Mouse (Mus musculus) kidney, adult 2 months (tissue): ENCODE results near the gene Zfp335.

Experiments
- CTCF ChIP-seq: fragments of 200-500 bp; conservative IDR thresholded peaks from 2 replicates; pipeline ENCODE4 v1.5.1; 2011; ENCODE audit warnings: low read depth, mild to moderate bottlenecking, control low read depth, low read length, moderate library complexity, mixed read lengths; ENCODE audit not compliant: insufficient read depth, insufficient read length
- POLR2A ChIP-seq: fragments of 200-500 bp; IDR thresholded peaks from one replicate; pipeline ENCODE4 v1.6.1; 2011; ENCODE audit warnings: low read depth, low read length, control low read depth

DNA sequence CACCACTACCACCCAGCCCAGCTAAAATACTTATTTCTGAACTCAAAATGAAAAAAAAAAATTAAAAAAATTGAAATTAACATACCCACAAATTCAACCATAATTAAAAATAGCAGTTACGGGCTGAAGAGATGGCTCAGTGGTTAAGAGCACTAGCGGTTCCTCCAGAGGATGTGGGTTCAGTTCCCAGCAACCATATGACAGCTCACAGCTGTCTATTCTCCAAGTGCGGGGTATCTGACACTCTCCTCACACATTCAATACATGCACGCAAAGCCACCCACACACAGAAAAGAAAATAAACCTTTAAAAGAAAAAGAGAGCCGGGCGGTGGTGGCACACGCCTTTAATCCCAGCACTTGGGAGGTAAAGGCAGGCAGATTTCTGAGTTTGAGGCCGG, 61.5 kb downstream of the Zfp335 start:
- TF ChIP-seq POLR2A (no peak), CTCF (no peak)
